ENCODE assay signal across 25 mouse cellular contexts in the genomic region with DNA sequence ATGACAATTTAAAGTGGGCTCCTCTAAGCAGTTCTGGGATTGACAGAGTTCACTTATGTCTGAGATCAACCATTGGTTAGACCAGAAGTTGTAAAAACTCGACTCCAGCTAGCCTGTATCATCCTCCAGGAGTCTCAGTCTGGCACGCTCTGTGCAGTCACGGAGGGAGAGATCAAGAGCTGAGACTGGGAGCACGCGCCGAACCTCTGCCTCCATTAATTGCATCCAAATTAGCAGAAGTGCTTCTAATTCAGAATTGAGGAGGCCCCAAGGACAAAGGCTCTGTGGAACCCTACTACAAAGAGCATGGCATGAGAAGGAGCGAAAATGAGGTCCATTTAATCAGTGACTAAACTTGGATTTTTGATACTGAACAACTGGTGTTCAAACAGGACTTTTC.
A peak's percentile ranks its signal among the peaks of the same experiment; 100 is the strongest.
DNase-seq lines count a peak whose midpoint lies in the region; ATAC-seq and TF ChIP-seq lines count a peak whose summit lies in the region.
"Had no signal": no experiment of that assay in that cellular context is flagged by ENCODE, and none has a peak within 500 bp of the region (broad histone marks: within the 10 kb centered on the region; RNA-seq: fewer than 3 reads in every experiment).

No protein-coding gene starts in this region.

- peak overlapping the region; percentile 43 for H3K4me2 ChIP-seq in heart, embryonic 16.5 days (ENCODE audit: low read depth, low read length)
- peak overlapping the region; percentile 44; the same call in 1 of the 2 replicates for H3K4me2 ChIP-seq in forebrain, embryonic 13.5 days
- H3K4me2 ChIP-seq: limb, embryonic 13.5 days; liver, embryonic 12.5 days had no signal

- H3K4me1 ChIP-seq in heart, embryonic 10.5 days = peaks cover 5% of the 10 kb centered on the region; the same call in 1 of the 2 replicates
- no peaks in the 10 kb centered on the region for H3K4me1 ChIP-seq in heart, embryonic 16.5 days (ENCODE audit: control insufficient read depth, insufficient read depth, low read length)
- H3K4me1 ChIP-seq in forebrain, embryonic 13.5 days = peaks cover 6% of the 10 kb centered on the region; the same call in 1 of the 2 replicates
- no peaks in the 10 kb centered on the region for H3K4me1 ChIP-seq in cerebellum, adult 2 months (ENCODE audit: control insufficient read depth, insufficient read depth, low read length)
- H3K4me1 ChIP-seq: hindbrain, embryonic 10.5 days; limb, embryonic 13.5 days; liver, embryonic 12.5 days; midbrain, embryonic 10.5 days had no signal

- H3K27ac ChIP-seq in heart, embryonic 10.5 days = peak overlapping the region; percentile 72
- no peak overlapping the region for H3K27ac ChIP-seq in heart, embryonic 16.5 days (ENCODE audit: low read length)
- no peak overlapping the region for H3K27ac ChIP-seq in forebrain, embryonic 13.5 days
- H3K27ac ChIP-seq in cerebellum, adult 2 months (ENCODE audit: insufficient read depth, low read length) = no peak overlapping the region
- H3K27ac ChIP-seq: hindbrain, embryonic 10.5 days; hindbrain, postnatal 0 days; limb, embryonic 13.5 days; liver, embryonic 12.5 days; midbrain, embryonic 10.5 days had no signal

- no peaks in the 10 kb centered on the region for H3K9me3 ChIP-seq in heart, embryonic 10.5 days
- no peaks in the 10 kb centered on the region for H3K9me3 ChIP-seq in heart, embryonic 16.5 days (replicated peaks; ENCODE audit: control insufficient read depth, low read length)
- no peaks in the 10 kb centered on the region for H3K9me3 ChIP-seq in forebrain, embryonic 13.5 days (replicated peaks)
- H3K9me3 ChIP-seq: hindbrain, embryonic 10.5 days; limb, embryonic 13.5 days; liver, embryonic 12.5 days; midbrain, embryonic 10.5 days had no signal

- no peak overlapping the region for H3K9ac ChIP-seq in heart, embryonic 16.5 days (ENCODE audit: low read length)
- H3K9ac ChIP-seq in forebrain, embryonic 13.5 days = no peak overlapping the region
- H3K9ac ChIP-seq: limb, embryonic 13.5 days; liver, embryonic 12.5 days had no signal

- no peak for TF ChIP-seq CTCF in cerebellum, adult 2 months (IDR thresholded peaks at IDR 0.05; ENCODE audit: borderline replicate concordance, insufficient read depth, low read depth, low read length)

- intact Hi-C loops in heart, postnatal 14 days (cut with DNase I) = no loop called here
- intact Hi-C loops in heart, postnatal 36 days (cut with DNase I) = no loop called here

- H3K4me3 ChIP-seq in heart, embryonic 10.5 days = peak overlapping the region; percentile 18; the same call in 1 of the 2 replicates
- 0 out of 2 replicates have a peak overlapping the region, but pooled peaks have one; percentile 10 for H3K4me3 ChIP-seq in heart, embryonic 16.5 days (ENCODE audit: low read length)
- no peak overlapping the region for H3K4me3 ChIP-seq in forebrain, embryonic 13.5 days
- no peak overlapping the region for H3K4me3 ChIP-seq in cerebellum, adult 2 months (replicated peaks; ENCODE audit: insufficient read depth, low read depth, low read length)
- H3K4me3 ChIP-seq: hindbrain, embryonic 10.5 days; limb, embryonic 13.5 days; liver, embryonic 12.5 days; midbrain, embryonic 10.5 days; myocyte had no signal

- H3K27me3 ChIP-seq in heart, embryonic 10.5 days (ENCODE audit: insufficient read depth, poor library complexity, severe bottlenecking) = no peaks in the 10 kb centered on the region
- H3K27me3 ChIP-seq in heart, embryonic 16.5 days (ENCODE audit: control insufficient read depth, insufficient read depth, low read length) = no peaks in the 10 kb centered on the region
- H3K27me3 ChIP-seq in forebrain, embryonic 13.5 days = no peaks in the 10 kb centered on the region
- H3K27me3 ChIP-seq in cerebellum, adult 2 months (ENCODE audit: control insufficient read depth, insufficient read depth, low read length) = no peaks in the 10 kb centered on the region
- H3K27me3 ChIP-seq: limb, embryonic 13.5 days; liver, embryonic 12.5 days had no signal

- WGBS in heart, embryonic 10.5 days = 64% methylated on average over 7 of the region's 7 CpGs
- WGBS in heart, embryonic 16.5 days = 47% methylated on average over 7 of the region's 7 CpGs
- WGBS in forebrain, embryonic 13.5 days = 15% methylated on average over 7 of the region's 7 CpGs
- WGBS in cerebellum, adult 2 months = 62% methylated on average over 7 of the region's 7 CpGs

- no peak for DNase-seq in heart, embryonic 10.5 days (ENCODE audit: low spot score)
- DNase-seq in heart, postnatal 14 days = no peak
- DNase-seq in heart, postnatal 36 days = no peak
- peak; percentile 49 for DNase-seq in retina, postnatal 1 day
- no peak for DNase-seq in natural killer cell, adult 2 months (ENCODE audit: low spot score in 2 of 2)
- DNase-seq in cerebellum, adult 2 months = no peak
- DNase-seq: adrenal gland, postnatal 25 days; cerebellum, adult 9-11 months; gastrocnemius, postnatal 36 days; kidney, adult 9 months; kidney, postnatal 14 days; lung, adult 18-20 months; lung, postnatal 10 days; right cerebral cortex, postnatal 14 days; spleen, adult 18-20 months had no signal

- TF ChIP-seq POLR2A in cerebellum, adult 2 months (IDR thresholded peaks at IDR 0.05; ENCODE audit: borderline replicate concordance, insufficient read depth, low read length) = no peak

- no peaks in the 10 kb centered on the region for H3K36me3 ChIP-seq in heart, embryonic 10.5 days
- no peaks in the 10 kb centered on the region for H3K36me3 ChIP-seq in heart, embryonic 16.5 days (ENCODE audit: control insufficient read depth, insufficient read depth)
- H3K36me3 ChIP-seq in forebrain, embryonic 13.5 days (ENCODE audit: poor library complexity, severe bottlenecking) = no peaks in the 10 kb centered on the region
- H3K36me3 ChIP-seq: hindbrain, embryonic 10.5 days; limb, embryonic 13.5 days; liver, embryonic 12.5 days; midbrain, embryonic 10.5 days had no signal

- ATAC-seq in heart, embryonic 16.5 days (replicated peaks; ENCODE audit: extremely low read depth, insufficient read depth, low FRiP score) = no peak
- peak; percentile 50; the same call in 1 of the 2 replicates for ATAC-seq in forebrain, embryonic 13.5 days
- ATAC-seq: hindbrain, postnatal 0 days; intestine, embryonic 16.5 days; liver, embryonic 12.5 days; midbrain, embryonic 16.5 days had no signal

Comparison
In these comparisons a context has a peak if more than half of its experiments do, and no peak if none do; other contexts are left out.
1. H3K4me3 ChIP-seq: peak in heart, embryonic 10.5 days (single experiment) and heart, embryonic 16.5 days (single experiment); none in forebrain, embryonic 13.5 days (single experiment) and cerebellum, adult 2 months (single experiment).